Mouse (Mus musculus): ENCODE data around the gene Dpy19l3. TPM values are rescaled to one million over a fixed set of nuclear protein-coding genes. Genes with fewer than 3 reads are reported as not detected.

Gene Dpy19l3
- 0.78 TPM for polyA plus RNA-seq (2015; fragmentation: Illumina TruSeq; extraction: RNeasy Lipid Tissue Mini Kit (QIAGEN cat#74804); ENCODE audit: insufficient read depth, low read depth, low replicate concordance)

GRCm38 (mm10) chr7:35754033-35754885 is at the start of gene Dpy19l3:
Dpy19l3 (minus strand) TSS chr7:35754454.

DNA sequence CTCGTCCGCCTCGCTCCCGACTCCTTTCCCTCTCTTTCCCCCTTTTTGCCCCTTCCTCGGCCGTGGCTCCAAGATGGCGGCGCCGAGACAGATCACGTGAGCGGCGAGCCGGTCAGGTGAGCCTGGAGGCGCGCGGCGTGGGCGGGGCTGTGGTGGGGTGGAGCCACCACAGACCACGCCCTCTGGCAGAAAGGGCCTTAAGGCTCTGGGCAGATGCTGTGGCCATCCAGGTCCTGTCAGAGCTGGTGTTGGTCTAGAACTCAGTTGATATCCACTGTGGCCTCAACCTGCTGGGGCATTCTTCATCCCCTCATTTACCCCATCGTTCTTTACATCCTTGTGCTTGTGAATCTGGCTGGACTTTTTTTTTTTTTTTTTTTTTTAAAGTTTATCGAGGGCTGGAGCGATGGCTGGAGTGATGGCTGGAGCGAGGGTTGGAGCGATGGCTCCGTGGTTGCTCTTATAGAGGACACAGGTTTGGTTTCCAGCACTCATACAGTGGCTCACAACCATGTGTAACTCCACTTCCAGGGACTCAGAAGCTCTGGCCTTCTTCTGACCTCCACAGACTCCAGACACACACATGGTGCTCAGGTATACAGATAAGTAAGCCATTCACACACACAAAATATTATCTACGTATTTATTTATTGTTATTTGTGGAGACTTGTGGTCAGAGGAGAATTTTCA is 48.8 kb upstream of the Dpy19l3 start, which contains the start of gene Zfp507:
Gene Zfp507 (minus strand): TSS at position 98 of the 690 bp plus-strand sequence.

DNA sequence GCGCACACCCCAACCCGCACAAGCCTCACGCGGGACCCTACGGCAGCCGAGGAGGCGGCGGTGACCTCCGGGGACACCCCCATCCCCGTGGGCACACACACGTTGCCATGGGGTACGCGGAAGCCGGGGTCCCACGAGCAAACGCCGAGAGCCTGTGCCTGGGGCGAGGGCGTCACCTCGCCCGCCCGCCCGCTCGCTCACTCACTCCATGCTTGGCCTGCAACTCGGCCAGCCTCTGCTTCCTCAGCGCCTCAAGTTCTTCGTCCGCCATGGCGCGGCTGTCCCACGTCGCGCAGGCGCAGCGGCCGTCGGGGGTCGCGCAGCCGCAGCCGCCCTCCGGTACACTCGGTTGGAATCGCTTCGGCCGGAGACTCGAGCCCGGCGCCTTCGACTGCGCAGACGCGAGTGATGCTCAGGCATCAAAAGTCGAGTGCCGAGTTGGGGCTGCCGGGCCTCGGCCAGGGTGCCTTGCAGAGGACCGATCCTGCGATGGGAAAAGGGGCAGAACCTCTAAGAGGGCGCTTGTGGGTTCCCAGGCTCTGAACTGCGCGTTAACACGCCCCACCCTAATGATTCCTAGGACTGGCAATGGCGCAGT is 107.1 kb downstream of the Dpy19l3 start, which contains the start of gene Pdcd5:
Gene Pdcd5 (minus strand): TSS at position 421 of the 598 bp plus-strand sequence.

Other genes starting within 250 kb of the Dpy19l3 start
- not detected for gene Tdrd12, start 216.7 kb downstream of the Dpy19l3 start, polyA plus RNA-seq (2015; fragmentation: Illumina TruSeq; extraction: RNeasy Lipid Tissue Mini Kit (QIAGEN cat#74804); ENCODE audit: insufficient read depth, low read depth, low replicate concordance)
- gene Nudt19, start 198.2 kb downstream of the Dpy19l3 start, polyA plus RNA-seq (2015; fragmentation: Illumina TruSeq; extraction: RNeasy Lipid Tissue Mini Kit (QIAGEN cat#74804); ENCODE audit: insufficient read depth, low read depth, low replicate concordance): 18.7 TPM
- not detected for gene Rgs9bp, start 168.9 kb downstream of the Dpy19l3 start, polyA plus RNA-seq (2015; fragmentation: Illumina TruSeq; extraction: RNeasy Lipid Tissue Mini Kit (QIAGEN cat#74804); ENCODE audit: insufficient read depth, low read depth, low replicate concordance)
- 6.7 TPM for gene Ankrd27, start 168.2 kb downstream of the Dpy19l3 start, polyA plus RNA-seq (2015; fragmentation: Illumina TruSeq; extraction: RNeasy Lipid Tissue Mini Kit (QIAGEN cat#74804); ENCODE audit: insufficient read depth, low read depth, low replicate concordance)
- gene Pdcd5, start 106.9 kb downstream of the Dpy19l3 start, polyA plus RNA-seq (2015; fragmentation: Illumina TruSeq; extraction: RNeasy Lipid Tissue Mini Kit (QIAGEN cat#74804); ENCODE audit: insufficient read depth, low read depth, low replicate concordance): 29.3 TPM
- 3.0 TPM for gene Zfp507, start 48.5 kb upstream of the Dpy19l3 start, polyA plus RNA-seq (2015; fragmentation: Illumina TruSeq; extraction: RNeasy Lipid Tissue Mini Kit (QIAGEN cat#74804); ENCODE audit: insufficient read depth, low read depth, low replicate concordance)